Mouse (Mus musculus) spleen, postnatal 14 days (tissue): ENCODE results near the gene Luc7l.
A peak's percentile ranks its signal among the peaks of the same experiment; 100 is the strongest.

Experiments used
- DNase-seq, 2 experiments: peaks; one replicate each; pipeline ENCODE4 v3.0.0; 2021 to 2022; ENCODE audit warnings: low spot score in 2 of 2

Gene Luc7l

GRCm38 (mm10) chr17:26252539-26253251 is at the start of gene Luc7l:
Gene Luc7l, plus strand, starts transcription at chr17:26252896.
- peak; percentile 86 to 89 for DNase-seq

DNA sequence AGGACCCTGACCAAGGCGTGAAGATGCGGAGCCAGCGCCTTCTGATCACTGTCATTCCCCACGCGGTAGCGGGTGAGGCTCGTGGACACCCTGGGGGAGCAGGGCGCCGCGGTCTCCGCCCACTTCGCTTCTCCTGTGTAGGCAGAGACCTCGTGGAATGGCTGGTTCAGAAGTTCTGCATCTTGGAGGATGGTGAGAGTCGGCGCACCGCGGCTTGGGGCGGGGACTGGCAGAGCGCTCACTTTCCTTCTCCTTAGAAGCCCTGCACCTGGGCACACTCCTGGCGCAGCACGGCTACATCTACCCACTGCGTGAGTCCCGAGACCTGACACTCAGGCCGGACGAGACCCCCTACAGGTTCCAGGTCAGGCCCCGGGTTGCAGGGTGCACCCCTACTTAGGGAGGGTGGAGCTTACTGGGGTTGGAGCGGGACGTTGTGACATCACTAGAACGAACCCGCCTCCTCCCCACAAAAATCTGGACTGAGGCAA is 49.3 kb upstream of the Luc7l start:
- no peak for DNase-seq

- no peak for DNase-seq
These were observed 47.9 kb upstream of the Luc7l start for GRCm38 (mm10) chr17:26204766-26205165.

GRCm38 (mm10) chr17:26206392-26206791 is 46.3 kb upstream of the Luc7l start:
- no peak for DNase-seq

- DNase-seq, result no peak
These were observed 45.0 kb upstream of the Luc7l start, which contains the start of gene Arhgdig for GRCm38 (mm10) chr17:26207686-26208085. Gene Arhgdig, minus strand, starts transcription at chr17:26207786.

DNA sequence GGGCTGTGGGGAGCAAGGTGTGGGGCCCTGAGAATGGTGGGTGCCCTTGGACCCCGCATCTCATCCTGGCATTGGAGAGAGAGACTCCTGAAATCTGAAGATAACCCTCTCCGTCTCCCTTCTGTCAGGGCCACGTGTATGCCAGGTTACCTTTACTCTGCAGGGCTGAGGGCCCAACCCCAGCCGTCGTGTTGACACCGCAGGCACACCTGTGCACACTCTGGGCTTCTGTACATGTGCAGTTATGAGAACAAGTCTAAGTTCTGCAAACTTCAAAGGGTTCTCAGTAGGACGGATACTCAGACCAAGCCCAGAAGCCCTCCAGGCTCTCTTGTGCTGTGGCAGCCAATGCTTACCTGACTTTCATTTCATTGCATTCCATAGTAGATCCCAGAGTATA is 40.5 kb upstream of the Luc7l start:
- no peak for DNase-seq

DNA sequence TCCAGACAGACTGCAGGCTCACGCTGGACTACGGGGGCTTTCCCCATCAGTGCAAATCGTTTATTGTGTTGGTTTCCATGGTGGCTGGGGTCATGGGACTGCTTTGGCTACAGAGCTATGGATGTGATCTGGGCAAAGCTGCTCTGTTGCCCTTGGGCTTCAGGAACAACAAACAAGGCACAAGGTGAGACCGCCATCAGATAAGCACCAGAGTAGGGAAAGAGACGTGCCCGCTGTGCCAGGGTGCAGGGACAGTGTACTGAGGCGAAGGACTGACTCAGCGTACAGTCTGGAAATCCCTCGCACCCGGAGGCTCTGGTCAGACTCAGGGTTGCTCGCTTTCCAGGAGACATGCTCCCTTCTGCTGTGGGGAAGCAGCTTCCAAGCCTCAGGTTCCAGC is 40.0 kb upstream of the Luc7l start:
- DNase-seq, result no peak

- no peak for DNase-seq
These were observed 31.2 kb upstream of the Luc7l start for GRCm38 (mm10) chr17:26221508-26221907.

- no peak for DNase-seq
These were observed 27.5 kb upstream of the Luc7l start for GRCm38 (mm10) chr17:26225150-26225549.

DNA sequence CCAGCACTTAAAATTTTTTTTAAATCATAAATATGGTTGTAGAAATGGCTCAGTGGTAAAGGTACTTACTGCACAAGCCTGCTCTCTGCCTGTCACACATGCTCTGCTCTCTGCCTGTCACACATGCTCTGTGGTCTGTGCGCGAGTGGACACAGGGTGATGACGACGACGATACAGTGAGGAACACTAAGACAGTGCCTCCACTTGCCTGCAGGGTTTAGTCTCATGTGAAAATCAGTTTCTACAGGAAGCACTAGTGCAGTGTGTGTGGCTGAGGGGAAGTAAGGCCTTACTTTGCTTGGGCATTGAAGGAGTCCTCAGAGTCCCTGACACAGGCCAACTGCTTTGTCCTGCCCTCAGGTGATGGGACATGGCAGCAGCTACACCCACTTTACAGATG is 22.9 kb upstream of the Luc7l start:
- no peak for DNase-seq

DNA sequence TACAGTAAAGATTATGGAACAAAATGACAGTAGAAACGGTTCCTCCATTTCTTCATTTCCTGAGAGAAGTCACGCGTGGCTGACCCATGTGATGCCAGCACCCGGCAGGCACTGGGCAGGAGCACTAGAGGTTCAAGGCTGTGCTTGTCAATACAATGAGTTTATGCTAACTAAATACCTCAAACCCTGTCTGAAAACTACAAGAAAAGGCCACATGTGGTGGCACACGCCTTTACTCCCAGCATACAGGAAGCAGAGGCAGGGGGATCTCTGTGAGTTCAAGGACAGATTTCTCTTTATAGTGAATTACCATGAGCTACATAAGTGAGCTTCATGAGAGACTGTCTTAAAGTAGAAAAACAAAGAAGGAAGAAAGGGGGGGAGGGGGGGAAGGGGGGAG is 21.5 kb upstream of the Luc7l start:
- DNase-seq, result no peak

DNA sequence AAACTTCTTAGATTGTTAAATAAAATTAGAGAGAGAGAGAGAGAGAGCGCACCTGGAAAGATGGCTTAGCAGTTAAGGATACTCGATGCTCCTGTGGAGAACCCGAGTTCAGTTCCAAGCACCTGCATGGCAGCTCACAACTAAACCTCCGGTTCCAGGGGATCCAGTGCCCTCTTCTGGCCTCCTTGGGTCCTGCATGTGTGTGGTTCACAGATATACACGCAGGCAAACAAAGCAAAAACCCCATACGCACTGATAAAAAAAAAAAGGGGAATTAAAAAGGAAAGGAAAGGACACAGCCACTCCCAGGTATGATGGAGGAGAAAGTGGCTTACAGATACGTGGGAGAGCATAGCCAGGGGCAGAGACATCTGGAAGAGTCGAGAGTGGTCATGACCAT is 19.8 kb upstream of the Luc7l start:
- no peak for DNase-seq

GRCm38 (mm10) chr17:26234386-26234785 is 18.3 kb upstream of the Luc7l start:
- no peak for DNase-seq

DNA sequence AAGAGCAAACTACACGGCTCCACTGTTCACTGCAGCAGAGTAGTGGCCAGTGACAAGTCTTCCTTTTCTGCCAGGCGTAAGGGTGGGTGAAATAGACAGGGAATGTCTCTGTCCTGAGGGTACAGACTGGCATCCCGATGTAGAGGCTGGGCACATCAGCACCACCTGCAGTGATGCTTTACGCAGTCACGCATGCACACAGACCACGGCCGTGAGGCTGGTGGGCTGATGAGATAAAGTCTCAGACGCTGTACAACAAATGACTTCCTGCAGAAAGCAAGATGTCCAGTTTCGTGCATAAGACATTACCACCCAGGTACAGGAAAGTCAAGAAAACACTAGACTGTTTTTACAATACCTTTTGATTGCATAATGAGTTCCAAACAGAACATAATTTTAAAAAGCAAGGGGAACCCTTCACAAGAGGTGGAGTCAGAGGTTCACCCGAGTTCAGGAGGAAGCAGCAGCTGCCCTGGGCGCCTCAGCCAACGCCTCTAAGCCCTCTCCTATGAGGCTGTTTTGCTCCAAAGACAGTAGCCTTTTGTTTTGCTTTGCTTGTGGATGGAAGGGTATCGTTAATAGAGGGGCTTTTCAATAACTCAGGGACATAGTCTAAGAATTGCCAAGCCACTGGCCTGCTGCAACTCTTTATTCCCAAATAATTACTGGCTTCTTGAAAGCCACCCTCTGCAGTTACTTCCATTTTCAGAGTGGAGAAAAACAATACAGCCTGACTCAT is 17.4 kb upstream of the Luc7l start:
- no peak for DNase-seq

GRCm38 (mm10) chr17:26237667-26238066 is 15.0 kb upstream of the Luc7l start:
- no peak for DNase-seq

GRCm38 (mm10) chr17:26239551-26239950 is 13.1 kb upstream of the Luc7l start:
- DNase-seq, result no peak

GRCm38 (mm10) chr17:26240120-26240790 is 12.4 kb upstream of the Luc7l start:
- no peak for DNase-seq

GRCm38 (mm10) chr17:26240990-26241389 is 11.7 kb upstream of the Luc7l start:
- DNase-seq, result no peak

DNA sequence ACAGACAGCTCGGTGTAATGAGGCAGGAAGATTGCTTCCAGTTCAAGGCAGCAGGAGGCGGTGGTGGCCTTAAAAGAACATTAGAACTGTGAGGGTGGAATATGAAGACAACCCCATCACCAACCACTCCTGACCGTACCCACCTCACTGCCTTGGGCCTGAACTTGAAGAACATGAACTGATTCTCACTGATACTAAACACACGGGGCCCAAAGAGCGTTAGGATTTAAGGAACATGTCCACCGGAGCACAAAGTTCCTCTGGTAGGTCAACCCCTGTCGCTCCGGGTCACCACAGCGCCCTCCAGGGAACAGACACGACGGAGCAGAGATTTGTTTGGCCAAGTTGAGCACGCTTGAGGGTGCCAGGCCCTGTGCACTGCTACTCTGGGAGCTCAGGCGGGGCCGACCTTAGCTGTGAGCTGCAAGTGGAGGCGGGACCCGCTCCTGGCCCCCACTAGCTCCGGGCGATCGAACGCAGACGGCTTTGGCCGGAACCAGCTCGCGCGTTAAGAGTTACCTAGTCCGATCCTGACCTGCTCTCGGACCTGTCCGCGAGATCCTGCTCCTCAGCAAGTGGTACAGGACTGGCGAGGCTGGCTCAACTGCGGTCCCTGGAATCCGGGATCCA is 9.1 kb upstream of the Luc7l start:
- peak; percentile 33 to 43 for DNase-seq

- DNase-seq, result peak; percentile 76 to 81
These were observed 8.4 kb upstream of the Luc7l start, which contains the start of gene Fam234a for GRCm38 (mm10) chr17:26244101-26244841. Gene Fam234a, minus strand, starts transcription at chr17:26244242.

DNA sequence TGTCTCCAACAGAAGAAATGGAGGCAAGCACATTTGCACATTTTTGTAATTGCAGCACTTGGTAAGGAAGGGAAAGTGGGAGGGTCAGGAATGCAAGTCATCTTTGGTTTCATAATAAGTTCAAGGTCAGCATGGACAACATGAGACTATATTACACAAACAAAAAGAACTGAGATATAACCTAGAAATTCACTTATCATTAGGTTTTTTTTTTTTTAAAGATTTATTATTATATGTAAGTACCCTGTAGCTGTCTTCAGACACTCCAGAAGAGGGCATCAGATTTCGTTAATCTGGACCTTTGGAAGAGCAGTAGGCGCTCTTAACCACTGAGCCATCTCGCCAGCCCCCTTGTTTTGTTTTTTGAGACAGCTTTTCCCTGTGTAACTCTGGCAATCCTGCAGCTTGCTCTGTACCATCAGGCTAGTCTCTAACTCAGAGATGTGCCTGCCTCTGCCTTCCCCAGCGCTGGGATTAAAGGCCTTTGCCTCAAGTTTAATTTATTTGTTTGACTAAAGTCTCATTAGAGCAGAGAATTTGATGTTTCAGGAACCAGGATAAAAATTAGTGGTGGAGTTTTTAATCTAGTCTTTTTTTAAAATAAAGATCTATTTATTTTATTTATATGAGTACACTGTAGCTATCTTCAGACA is 684 bp upstream of the Luc7l start:
- DNase-seq, result no peak
